Mouse (Mus musculus): ENCODE results near the gene Lrfn3. TPM values are rescaled to one million over a fixed set of nuclear protein-coding genes. Genes with fewer than 3 reads are reported as not detected.

Gene Lrfn3
- polyA plus RNA-seq (2017; shearing (Covaris generic)), result not detected

DNA sequence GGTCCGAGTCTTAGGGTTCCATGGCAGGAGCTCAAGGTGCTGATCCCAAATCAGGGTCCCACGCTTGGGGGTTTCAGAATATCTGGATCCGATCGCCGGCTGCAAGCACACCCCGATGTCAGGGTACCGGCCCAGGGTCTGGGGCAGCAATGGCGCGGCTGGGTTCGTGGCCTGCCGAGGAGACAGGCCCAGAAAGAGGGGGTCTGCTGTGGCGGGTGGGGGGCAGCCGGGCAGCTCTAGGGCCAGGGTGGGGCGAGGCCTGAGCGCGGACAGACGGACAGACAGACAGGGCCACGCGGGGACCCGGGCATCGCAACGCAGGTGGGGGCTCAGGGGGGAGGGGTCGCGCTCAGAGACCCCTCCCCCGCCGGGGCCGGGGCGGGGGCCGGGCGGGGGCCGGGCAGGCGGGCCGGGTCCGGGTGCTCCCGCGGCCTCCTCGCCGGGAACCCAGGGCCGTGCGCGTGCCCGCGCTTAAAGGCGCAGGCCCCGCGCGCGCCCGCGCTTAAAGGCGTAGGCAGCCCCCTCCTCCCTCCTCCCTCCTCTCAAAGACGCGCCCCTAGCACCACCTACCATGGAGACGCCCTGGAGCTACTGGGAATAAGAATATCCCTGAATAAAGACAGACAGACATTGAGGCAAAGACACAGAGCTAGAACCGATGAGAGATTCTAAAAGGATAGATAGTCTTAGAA, at the start of gene Lrfn3:
Gene Lrfn3, minus strand, starts transcription at position 121 of the 692 bp plus-strand sequence.

GRCm38 (mm10) chr7:30323795-30324194, 38.8 kb downstream of the Lrfn3 start, which contains the start of gene Sdhaf1:
TSS of gene Sdhaf1 (minus strand) at chr7:30323895.

DNA sequence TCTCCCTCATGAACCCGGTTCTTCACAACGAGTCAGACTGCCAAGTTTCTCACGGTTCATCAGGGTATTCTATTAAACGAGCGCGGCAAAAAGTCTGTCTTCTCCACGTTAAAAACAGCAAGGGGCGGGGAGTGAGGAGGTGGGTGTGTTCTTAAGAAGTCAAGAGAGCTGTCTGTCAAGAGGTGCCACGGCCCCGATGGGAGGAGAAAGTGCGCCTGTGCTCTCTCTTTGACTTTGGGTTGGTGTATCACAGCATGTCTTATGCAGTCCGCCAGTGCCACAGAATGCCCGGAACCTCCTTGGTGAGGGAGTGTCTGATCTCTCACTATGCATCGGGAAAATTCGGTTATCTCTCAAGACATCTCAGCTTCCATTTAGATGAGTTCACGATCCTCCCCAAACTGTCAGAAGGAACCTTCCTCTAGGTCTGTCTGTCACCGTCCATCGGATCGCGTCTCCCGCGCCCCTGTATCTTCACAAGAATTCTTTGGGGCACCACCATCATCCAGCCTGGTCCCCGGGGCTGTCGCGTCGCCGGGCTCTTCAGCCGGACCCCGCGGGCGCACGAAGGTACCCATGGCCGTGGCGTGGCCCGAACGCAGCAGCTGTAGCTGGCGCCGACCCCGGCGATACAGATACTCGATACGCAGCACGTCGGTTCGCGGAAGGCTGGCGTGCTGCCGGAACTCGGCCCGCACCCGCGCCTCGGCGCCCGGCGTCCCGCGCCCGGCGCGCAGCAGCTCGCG, 40.9 kb downstream of the Lrfn3 start, which contains the start of gene E130208F15Rik:
Gene E130208F15Rik, plus strand, starts transcription at position 202 of the 746 bp plus-strand sequence.

DNA sequence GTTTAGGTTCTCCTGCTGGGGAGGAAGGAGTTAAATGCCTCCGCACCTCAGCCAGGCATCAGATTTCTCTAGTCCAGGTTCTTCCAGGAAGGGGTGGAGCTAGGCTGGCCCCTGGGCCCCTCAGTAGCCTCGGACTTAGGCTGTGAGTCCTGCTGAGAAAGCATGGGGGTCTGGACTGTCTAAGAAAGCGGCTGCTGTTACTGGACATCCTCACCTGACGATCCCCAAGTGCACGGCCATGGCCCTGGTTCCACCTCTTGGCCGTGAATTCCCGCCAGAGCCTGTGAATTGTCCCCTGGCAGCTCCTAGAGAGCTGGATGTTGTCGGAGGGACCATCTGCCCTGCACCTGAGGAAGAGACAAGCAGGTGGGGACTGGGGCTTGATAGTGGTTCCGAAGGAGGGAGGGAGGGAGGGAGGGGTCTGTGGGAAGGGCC, 47.8 kb downstream of the Lrfn3 start, which contains the start of gene Syne4:
Gene Syne4, plus strand, starts transcription at position 87 of the 435 bp plus-strand sequence.

GRCm38 (mm10) chr7:30308076-30309005, 54.2 kb downstream of the Lrfn3 start, which contains the start of gene Alkbh6:
TSS of gene Alkbh6 (plus strand) at chr7:30308717.

Other genes starting within 250 kb of the Lrfn3 start
- 16.9 TPM for gene Zfp382, start 240.8 kb downstream of the Lrfn3 start, polyA plus RNA-seq (2017; shearing (Covaris generic))
- gene Zfp146, start 193.0 kb downstream of the Lrfn3 start, polyA plus RNA-seq (2017; shearing (Covaris generic)), result 32.9 TPM
- 1.0 TPM for gene Cox7a1, start 178.6 kb downstream of the Lrfn3 start, polyA plus RNA-seq (2017; shearing (Covaris generic))
- 80.5 TPM for gene Capns1, start 164.0 kb downstream of the Lrfn3 start, polyA plus RNA-seq (2017; shearing (Covaris generic))
- 49.2 TPM for gene Polr2i, start 130.8 kb downstream of the Lrfn3 start, polyA plus RNA-seq (2017; shearing (Covaris generic))
- gene Tbcb, start 130.5 kb downstream of the Lrfn3 start, polyA plus RNA-seq (2017; shearing (Covaris generic)), result 132 TPM
- gene Ovol3, start 127.0 kb downstream of the Lrfn3 start, polyA plus RNA-seq (2017; shearing (Covaris generic)), result not detected
- 0.27 TPM for gene Thap8, start 82.7 kb downstream of the Lrfn3 start, polyA plus RNA-seq (2017; shearing (Covaris generic))
- gene Wdr62, start 82.4 kb downstream of the Lrfn3 start, polyA plus RNA-seq (2017; shearing (Covaris generic)), result 6.3 TPM
- gene Clip3, start 71.0 kb downstream of the Lrfn3 start, polyA plus RNA-seq (2017; shearing (Covaris generic)), result 7.7 TPM
- gene Alkbh6, start 54.1 kb downstream of the Lrfn3 start, polyA plus RNA-seq (2017; shearing (Covaris generic)), result 158 TPM
- 20.3 TPM for gene Syne4, start 48.0 kb downstream of the Lrfn3 start, polyA plus RNA-seq (2017; shearing (Covaris generic))
- not detected for gene E130208F15Rik, start 41.0 kb downstream of the Lrfn3 start, polyA plus RNA-seq (2017; shearing (Covaris generic))
- gene Sdhaf1, start 38.9 kb downstream of the Lrfn3 start, polyA plus RNA-seq (2017; shearing (Covaris generic)), result 7.7 TPM
- 7.6 TPM for gene Tyrobp, start 51.0 kb upstream of the Lrfn3 start, polyA plus RNA-seq (2017; shearing (Covaris generic))
- 400 TPM for gene Hcst, start 57.1 kb upstream of the Lrfn3 start, polyA plus RNA-seq (2017; shearing (Covaris generic))
- 106 TPM for gene Nfkbid, start 59.0 kb upstream of the Lrfn3 start, polyA plus RNA-seq (2017; shearing (Covaris generic))
- gene Aplp1, start 82.8 kb upstream of the Lrfn3 start, polyA plus RNA-seq (2017; shearing (Covaris generic)), result 5.2 TPM
- gene Kirrel2, start 94.9 kb upstream of the Lrfn3 start, polyA plus RNA-seq (2017; shearing (Covaris generic)), result not detected
- not detected for gene Nphs1, start 95.5 kb upstream of the Lrfn3 start, polyA plus RNA-seq (2017; shearing (Covaris generic))
- not detected for gene Prodh2, start 130.8 kb upstream of the Lrfn3 start, polyA plus RNA-seq (2017; shearing (Covaris generic))
- gene Arhgap33, start 172.3 kb upstream of the Lrfn3 start, polyA plus RNA-seq (2017; shearing (Covaris generic)), result 1.1 TPM
- 3.2 TPM for gene Hspb6, start 189.4 kb upstream of the Lrfn3 start, polyA plus RNA-seq (2017; shearing (Covaris generic))
- gene Proser3, start 189.5 kb upstream of the Lrfn3 start, polyA plus RNA-seq (2017; shearing (Covaris generic)), result 10.4 TPM
- gene Lin37, start 197.1 kb upstream of the Lrfn3 start, polyA plus RNA-seq (2017; shearing (Covaris generic)), result 108 TPM
- 42.0 TPM for gene U2af1l4, start 200.5 kb upstream of the Lrfn3 start, polyA plus RNA-seq (2017; shearing (Covaris generic))
- 105 TPM for gene Gm49396, start 200.6 kb upstream of the Lrfn3 start, polyA plus RNA-seq (2017; shearing (Covaris generic))
- gene Psenen, start 200.9 kb upstream of the Lrfn3 start, polyA plus RNA-seq (2017; shearing (Covaris generic)), result 242 TPM
- 243 TPM for gene Igflr1, start 202.7 kb upstream of the Lrfn3 start, polyA plus RNA-seq (2017; shearing (Covaris generic))
- 12.2 TPM for gene Kmt2b, start 226.0 kb upstream of the Lrfn3 start, polyA plus RNA-seq (2017; shearing (Covaris generic))
- 17.6 TPM for gene Zbtb32, start 236.1 kb upstream of the Lrfn3 start, polyA plus RNA-seq (2017; shearing (Covaris generic))

All from activated CD4-positive, CD25-positive, alpha-beta regulatory T cell, adult 9 weeks (primary cell).